Mouse (Mus musculus): ENCODE measurements around the gene Gm20388.
"Not testable (repeated sequence)": the region's sequence is repeated elsewhere in the genome, so short reads cannot be mapped to it uniquely, and the experiment has no call there.

Gene Gm20388

DNA sequence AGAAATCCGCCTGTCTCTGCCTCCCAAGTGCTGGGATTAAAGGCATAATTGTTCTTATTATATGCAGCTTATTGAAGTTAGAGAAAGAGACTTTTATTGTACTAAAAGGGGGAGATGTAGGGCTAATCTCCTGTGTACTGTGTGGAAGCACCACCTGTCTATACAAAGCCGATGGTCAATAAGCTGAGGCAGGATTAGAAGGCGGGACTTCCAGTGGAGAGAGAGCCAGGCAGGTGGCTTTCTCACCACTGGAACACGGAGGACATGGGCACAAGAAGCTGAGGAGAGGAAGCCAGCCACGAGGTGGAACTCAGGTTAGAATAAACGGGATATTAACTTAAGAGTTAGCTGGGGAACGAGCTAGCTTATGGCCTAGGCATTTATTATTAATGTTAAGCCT is 3152.1 kb downstream of the Gm20388 start, which contains the start of gene Spg7:
Spg7 (plus strand) TSS at position 222 of the 400 bp plus-strand sequence.
- in situ Hi-C loops (cut with MboI), result no loop called here

DNA sequence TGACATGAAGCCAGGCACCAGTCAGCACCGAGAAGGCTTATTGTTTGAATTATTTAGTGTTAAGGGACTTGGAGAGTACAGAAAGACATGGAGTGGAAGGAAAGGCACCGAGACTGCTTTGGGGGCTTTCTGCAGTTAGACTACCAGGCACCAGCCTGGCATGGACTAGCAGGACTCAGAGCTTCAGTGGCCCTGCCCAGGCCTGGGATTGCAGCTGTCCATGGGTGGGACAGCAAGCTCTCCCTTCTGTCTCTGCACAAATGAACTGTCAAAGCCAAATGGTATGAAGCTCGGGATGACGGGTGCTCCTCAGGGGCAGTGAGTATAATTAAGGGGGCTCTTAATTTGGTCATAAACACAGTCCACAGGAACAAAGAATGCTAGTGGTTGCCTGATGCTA is 3153.4 kb downstream of the Gm20388 start:
- in situ Hi-C loops (cut with MboI), result no loop called here

DNA sequence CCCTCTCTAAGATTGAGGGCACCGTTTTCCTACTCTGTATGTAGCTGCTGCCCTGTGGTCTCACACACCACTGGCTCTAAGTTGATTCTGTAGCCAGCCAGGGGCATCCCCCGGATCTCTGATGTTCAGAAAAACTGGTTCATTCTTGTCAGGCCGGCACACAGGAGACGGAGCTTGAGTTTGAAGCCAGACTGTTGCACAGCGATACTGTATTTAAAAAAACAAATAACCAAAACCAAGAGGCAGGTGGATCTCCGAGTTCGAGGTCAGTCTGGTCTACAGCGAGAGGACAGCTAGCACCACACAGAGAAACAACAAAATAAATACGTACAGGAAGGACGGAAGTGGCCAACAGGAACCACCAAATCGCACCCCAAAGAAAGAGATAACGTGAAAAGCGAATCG is 3154.2 kb downstream of the Gm20388 start:
- in situ Hi-C loops (cut with MboI), result no loop called here

DNA sequence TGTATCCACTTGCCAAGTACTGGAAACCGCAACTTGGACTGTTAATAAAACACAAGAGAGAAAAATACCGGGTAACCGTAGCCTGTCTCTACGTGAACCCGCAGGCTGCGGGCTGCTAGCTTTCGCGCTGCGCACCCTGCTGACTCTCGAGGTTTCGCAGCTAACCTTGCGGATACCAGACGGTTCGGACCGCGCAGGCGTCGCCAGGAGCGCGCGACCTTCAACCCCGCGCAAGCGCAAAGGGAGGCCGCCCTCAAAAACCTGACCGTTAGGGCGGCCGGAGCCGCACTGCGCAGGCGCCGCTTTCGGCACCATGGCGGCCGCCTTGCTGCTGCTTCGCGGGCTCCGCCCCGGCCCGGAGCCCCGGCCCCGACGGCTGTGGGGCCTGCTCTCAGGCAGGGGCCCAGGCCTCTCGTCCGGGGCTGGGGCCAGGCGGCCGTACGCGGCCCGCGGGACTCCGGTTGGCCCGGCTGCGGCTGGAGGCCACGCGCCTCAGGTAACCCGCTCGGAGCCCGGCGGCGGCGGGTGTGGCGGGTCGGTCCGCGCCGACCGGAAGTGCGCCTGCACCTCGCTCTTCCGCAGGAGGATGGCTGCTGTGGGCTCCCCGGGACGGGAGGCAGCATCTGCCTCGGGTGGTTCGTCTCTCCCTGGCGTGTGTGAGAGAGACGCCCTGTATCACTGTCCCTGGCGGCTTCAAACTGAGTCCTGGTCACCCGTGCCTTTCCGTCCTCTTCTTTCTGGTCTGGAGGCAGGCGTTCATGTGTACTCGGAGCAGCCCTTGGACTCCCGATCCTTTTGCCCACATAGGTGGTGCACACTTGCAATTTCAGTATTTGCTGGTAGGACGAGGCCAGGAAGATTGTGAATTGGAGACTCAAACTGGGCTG is 3154.8 kb downstream of the Gm20388 start:
- in situ Hi-C loops (cut with MboI), result no loop called here

DNA sequence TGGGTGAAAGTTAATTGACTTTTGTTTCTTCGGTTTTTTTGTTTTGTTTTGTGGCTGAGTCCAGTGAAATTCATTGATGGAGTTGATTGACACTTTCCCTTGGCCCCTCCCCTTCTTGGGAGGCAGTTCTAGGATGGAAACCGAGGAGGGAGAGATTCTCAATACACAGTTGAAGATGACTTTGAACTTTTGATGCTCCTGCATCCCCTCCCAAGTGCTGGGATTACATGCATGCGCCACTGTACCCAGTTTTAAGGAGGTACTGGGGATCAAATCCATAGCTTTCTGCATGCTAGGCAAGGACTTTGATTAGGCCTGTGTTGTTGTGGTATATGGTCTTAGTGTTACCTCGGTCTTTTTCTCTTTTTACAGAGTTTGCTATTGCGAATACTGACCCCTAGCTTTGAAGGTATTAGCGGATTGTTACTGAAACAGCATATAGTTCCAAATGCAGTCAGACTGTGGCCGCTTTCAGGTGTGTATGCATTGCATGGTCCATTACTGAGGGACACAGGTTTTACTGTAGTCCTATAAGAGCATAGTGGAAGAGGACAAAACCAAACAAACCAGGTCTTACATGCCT is 3155.6 kb downstream of the Gm20388 start:
- in situ Hi-C loops (cut with MboI), result no loop called here

DNA sequence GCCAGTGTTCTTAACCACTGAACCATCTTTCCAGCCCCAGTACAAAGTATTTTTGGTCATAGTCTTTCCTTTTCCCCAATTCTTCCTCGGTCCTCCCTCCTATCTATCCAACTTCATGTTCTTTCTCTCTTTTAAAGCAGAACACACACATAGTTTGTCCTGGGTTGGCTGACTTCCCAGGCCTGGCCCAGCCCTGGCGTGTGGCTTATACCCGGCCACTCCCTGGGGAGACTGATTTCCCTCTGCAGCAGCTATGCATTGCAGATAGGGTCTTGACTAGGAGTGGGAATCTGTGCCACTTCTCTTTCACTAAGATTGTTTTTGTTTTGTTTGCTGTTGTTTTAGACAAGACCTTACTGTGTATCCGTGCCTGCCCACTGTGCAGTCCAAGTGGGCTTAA is 3160.5 kb downstream of the Gm20388 start:
- in situ Hi-C loops (cut with MboI), result no loop called here

DNA sequence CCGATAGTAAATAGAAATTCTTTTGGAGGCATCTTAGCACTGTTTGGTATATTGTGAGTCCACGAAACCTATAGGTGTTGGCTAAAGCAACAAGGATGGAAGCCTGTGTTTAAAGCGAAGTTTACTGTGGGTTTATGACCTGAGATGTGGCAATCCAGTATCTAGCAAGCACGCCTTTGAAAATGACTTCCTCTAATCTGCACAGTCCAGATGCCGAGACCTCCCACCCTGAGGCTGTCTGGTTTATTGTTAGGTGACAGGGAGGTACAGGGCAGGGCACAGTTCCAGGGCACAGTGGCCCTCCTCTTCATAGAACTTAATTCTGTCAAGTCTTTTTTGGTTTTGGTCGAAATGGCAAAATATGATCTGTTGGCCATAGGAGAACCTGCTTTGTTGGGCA is 3166.6 kb downstream of the Gm20388 start:
- in situ Hi-C loops (cut with MboI), result no loop called here

DNA sequence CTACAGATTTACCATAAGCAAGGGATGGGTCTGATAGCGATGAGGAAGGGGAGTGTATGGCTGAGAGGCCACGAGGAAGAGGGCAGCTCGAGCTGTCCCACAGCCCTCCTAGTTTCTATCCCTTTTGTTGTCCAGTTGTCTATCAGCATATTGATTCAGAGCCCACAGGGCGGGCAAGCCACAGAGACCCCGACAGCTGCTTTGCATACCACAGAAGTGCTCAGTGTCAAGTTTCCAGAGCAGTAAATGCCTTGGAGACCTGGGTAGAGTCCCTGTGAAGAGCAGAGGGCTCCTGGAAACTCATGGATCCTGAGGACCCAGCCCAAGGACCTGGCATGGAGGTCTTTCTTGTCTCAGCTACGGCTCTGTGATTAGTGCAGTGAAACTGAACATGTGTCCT is 3172.4 kb downstream of the Gm20388 start:
- in situ Hi-C loops (cut with MboI), result no loop called here

DNA sequence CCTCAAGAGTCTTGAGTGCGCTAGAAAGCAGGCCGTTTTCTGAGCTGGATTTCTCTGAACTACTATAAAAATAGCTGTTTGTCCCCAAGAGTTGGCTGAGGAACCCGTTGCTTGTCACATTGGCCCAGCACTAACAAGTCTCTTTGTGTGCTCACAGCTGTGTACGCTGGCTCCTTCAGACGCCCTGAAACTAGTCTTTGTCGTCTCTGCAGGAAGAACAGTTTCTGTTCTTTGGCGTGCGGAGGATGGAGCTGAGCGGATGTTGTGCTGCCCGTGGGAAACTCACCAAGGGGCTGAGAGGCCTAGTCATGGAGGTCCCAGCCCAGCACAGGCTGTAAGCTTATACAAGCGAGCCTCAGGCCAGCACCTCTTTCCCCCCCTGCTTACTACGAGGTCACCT is 3173.0 kb downstream of the Gm20388 start:
- in situ Hi-C loops (cut with MboI), result no loop called here

DNA sequence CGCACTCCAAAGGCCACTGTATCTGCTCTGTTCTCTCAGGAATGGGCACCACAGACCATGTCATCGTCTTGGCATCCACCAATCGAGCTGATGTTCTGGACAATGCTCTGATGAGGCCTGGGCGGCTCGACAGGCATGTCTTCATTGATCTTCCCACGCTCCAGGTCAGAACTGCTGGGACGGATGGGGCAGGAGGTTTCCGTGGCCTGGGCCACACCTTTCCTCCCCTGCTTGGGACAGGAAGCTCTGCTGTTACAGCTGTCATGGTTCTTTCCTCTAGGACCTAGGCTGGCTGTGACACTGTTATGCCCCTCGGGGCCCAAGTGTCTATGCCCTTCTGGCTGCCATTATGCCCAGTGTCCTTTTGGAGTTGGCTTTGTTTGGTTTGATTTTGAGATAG is 3176.6 kb downstream of the Gm20388 start:
- in situ Hi-C loops (cut with MboI), result no loop called here

DNA sequence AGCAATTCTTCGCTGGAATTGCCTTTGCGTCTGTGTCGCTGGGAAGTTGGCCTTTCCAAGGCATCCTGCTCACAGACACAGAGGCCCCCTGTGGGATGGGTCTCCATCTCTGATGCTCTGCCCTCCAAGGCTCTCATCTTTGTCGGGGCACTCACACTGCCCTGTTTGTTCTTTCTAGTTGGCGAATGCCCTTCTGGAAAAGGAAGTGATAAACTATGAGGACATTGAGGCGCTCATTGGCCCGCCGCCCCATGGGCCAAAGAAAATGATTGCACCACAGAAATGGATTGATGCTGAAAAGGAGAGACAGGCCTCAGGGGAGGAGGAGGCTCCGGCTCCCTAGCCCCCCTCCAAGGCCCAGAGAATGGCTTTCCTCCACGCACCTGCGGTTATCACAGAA is 3186.6 kb downstream of the Gm20388 start:
- in situ Hi-C loops (cut with MboI), result no loop called here

DNA sequence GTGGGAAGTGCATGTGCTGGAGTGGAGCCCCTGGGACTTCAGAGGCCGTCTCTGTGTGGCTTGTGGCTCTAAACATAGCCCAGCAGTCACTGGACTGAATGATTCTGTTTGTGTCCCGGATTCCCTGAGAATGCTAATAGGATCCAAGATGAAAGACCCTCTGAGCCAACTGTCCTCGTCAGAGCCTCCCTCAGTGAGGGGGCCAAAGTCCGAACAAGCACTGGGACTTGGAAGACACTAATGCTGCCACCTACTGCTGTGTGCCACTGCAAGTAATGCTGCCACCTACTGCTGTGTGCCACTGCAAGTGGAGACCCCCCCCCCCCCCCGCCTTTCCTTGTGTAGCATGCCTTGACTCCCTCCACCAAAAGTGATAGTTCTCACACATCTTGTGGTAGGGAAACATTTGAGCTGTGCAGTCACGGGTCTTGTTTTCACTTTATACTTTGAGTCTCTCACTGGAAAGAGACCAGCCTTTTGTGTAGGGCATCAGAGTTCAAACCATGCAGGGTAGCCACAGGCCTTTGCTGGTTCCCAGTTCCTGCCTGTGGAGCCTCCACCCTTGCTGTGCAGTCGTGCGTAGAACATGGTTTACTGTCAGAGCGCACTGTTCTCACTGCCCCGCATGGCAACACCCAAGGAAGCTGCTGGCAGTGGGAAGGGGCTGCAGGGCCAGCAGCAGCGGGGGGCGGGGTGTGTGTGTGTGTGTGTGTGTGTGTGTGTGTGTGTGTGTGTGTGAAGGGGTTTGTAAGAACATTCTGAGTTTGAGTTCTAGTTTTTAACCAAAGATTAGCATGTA is 3187.3 kb downstream of the Gm20388 start:
- in situ Hi-C loops (cut with MboI), result no loop called here

DNA sequence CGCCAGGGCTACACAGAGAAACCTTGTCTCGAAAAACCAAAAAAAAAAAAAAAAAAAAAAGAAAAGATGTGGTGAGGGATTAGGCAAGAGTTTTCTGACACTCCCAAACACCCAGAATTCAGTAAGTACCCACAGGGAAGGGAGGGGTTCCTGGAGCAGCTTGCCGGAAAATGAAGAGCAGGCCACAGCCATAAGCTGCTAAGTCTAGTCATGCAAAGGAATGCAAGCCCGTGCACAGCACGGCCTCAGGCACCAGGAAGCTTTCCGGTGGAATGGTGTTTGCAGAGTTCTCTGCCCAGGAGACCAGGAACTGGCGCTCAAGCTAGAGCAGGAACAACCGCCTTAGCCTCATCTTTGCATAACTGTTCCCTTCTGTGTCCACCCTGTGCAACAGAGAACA is 3189.6 kb downstream of the Gm20388 start:
- in situ Hi-C loops (cut with MboI), result no loop called here

DNA sequence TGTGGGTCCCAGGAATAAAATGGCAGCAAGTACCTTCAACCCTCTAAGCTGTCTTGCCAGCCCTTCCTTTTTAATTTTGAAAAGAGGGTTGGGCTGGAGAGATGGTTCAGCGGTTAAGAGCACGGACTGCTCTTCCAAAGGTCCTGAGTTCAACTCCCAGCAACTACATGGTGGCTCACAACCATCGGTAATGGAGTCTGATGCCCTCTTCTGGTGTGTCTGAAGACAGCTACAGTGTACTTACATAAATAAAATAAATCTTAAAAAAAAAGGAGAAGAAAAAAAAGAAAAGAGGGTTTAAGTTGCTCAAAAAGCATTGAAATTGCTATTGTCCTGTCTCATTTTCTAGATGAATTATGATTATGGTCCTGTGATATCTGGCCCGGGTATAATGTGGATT is 3190.6 kb downstream of the Gm20388 start:
- in situ Hi-C loops (cut with MboI), result no loop called here

DNA sequence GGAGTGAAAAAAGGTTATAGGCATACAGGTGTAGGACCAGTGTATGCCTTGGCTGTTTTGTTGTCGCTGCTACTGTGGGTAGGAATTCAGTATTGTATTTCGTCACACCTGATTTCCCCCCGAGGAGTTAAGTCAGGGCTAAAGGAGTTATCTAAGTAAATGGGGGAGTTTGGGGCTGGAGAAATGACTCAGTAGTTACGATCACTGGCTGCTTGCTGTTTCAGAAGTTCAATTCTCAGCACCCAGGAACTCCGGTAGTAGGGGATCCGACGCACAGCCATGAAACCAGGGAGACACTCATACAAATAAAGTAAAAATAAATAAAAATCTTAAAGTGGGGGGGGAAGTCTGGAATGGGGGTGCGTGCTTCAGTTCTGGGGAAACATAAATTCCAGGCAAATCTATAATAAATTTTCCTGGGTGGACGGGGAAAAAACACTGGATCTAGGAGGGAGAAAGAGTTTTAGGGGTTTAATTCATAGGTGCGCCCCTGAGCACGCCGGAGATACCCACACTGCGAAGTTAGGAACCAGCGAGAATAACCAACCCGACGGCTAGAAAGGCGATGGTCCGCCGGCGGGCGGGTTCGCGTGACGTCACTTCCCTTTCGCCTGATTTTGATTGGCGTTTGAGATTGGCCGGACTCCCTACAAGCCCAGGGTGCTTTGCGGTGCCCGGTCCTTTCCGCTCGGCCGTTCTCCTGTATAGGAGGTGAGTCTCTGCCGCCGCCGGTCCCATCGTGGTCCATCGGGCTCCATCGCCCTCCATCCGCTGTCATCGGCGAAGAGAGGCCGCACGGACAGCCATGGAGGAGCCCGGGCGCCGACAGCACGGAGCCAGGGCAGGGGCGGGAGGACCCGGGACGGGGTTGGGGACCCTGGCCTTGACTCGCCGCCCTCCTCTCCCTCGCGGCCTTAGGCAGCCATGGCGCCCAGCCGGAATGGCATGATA is 3191.4 kb downstream of the Gm20388 start, which contains the start of gene Rpl13:
Rpl13 (plus strand) TSS at position 616 of the 951 bp plus-strand sequence.
- in situ Hi-C loops (cut with MboI), result no loop called here

DNA sequence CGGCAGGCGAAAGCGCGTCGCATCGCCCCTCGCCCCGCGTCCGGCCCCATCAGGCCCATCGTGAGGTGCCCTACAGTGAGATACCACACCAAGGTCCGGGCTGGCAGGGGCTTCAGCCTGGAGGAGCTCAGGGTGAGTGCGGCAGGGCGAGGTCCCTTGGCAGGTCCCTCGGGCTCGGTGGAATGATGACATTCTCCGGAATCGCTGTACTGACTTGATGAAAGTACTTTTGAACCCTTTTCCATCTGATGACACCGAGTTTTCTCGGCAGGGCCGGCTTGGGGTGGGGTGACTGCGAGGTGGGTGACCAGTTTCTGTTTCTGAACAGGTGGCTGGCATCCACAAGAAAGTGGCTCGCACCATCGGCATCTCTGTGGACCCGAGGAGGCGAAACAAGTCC is 3192.2 kb downstream of the Gm20388 start:
- in situ Hi-C loops (cut with MboI), result not testable (repeated sequence)

DNA sequence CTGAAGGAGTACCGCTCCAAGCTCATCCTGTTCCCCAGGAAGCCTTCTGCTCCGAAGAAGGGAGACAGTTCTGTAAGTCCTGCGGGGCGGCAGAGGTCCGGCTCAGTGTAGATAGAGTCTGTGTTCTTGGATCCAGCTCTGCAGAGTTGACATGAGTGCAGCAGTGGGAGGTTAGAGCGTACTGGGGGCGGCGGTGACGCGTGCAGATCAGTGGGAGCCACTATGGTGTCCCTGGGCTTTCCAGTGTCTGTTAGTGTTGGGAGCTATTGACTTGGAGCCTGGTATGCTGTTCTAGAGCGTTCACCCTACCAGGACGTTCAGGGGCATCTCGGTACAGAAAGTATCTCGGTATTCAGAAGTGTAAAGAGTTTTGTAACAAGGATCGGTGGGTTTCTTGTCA is 3192.6 kb downstream of the Gm20388 start:
- in situ Hi-C loops (cut with MboI), result no loop called here

DNA sequence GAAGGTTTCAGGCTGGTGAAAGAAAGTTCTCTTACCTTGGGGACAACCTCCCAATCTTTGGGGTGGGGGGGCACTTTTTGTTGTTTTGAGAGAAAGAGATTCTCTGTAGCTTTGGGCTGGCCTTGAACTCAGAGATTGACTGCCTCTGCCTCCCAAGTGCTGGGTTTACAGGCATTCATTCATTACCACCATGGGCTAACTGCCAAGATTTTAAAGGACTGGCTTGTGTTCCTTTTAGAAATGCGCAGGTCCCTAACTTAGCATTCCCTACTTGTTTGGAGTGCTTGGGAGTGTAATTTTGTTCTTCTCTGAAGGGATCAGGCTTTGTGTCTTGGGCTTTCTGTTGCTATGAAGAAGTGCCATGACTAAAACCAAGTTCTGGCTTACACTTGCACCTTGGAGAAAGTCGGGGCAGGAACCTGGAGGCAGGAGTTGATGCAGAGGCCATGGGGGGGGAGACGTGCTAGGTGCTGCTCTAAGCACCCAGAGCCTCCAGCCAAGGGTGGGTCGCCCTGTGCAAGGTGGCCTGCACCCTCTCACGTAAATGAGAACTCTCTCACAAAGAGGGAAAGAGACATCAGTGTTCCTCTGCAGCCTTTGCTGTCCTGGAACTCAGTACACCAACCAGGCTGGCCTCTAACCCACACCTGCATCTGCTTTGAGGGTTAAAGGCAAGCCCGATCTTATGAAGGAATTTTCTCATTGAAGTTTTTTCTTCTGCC is 3193.6 kb downstream of the Gm20388 start:
- in situ Hi-C loops (cut with MboI), result no loop called here

DNA sequence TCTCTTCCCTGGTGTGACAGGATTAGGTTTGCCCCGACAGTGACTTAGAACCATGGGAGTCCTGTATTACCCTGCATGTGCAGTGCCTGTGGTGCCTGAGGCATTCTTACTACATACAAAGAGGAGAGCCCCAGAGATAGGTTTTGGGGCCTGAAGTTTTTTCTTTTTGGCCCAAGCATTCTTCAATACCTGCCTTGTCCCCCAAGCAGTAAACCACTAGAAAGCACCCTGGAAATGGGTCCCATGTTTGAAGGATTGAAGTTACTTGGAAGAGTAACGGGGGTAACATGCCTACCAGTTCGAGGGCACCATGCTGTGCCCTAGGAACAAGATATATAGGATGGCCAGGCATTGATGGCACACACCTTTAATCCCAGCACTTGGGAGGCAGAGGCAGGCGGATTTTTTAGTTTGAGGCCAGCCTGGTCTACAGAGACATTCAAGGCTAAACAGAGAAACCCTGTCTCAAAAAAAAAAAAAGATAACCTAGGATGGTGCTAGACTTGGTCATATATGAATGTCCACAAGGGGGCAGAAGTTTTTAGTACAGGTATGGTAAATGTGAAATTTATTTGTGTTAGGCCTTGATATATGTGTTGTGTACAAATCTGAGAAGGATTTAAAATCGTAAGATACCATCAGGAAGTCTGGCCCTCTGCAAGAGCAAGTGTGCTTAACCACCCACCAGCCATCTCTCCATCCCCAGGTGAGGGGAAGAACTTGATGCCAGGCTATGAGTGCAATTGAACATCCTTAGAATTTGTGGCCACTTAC is 3195.1 kb downstream of the Gm20388 start:
- in situ Hi-C loops (cut with MboI), result no loop called here

DNA sequence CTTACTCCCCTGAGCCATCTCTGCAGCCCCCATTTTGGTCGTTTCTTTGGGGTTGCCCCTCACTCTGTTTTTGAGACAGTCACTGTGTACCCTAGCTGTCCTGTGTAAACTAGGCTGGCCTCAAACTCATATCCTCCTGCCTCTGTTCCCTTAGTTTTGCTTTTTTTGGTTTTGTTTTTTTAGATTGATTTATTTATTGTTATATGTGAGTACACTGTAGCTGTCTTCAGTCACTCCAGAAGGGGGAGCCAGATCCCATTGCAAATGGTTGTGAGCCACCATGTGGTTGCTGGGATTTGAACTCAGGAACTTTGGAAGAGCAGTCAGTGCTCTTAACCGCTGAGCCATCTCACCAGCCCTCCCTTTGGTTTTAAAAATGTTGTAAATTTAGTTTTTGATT is 3195.9 kb downstream of the Gm20388 start:
- in situ Hi-C loops (cut with MboI), result no loop called here
